Mouse (Mus musculus): Measurements from ENCODE around the gene Tmem45a2. TPM values are rescaled to one million over a fixed set of nuclear protein-coding genes. Genes with fewer than 3 reads are reported as not detected.

Tmem45a2 gene
- total and polyA plus RNA-seq, 3 experiments, result not detected

DNA sequence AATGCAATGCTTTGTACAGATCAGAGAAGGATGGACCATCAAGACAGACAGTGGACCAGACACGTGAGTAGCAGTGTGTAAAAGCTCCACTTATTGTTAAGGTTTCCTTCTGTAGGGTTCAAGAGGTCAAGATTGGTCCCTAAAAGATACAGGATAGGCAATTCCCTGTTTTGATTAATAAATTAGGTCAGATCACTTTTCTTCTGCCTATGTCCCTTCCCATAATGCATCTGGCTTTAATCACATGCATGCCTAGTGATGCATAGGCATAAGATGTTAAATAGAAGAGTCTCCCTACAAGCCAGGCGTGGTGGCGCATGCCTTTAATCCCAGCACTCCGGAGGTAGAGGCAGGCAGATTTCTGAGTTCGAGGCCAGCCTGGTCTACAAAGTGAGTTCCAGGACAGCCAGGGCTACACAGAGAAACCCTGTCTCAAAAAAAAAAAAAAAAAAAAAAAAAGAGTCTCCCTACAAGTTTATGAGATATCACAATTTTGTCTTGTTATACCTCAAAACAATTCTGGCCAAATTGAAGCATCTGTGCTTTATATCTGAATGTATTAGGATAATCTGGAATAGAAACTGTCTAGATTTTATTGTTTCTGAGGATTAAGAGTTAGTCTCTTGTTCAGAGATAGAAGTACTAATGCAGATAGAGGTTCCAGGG lies 28.5 kb upstream of the Tmem45a2 start (continued):
- TF ChIP-seq MYC (IDR thresholded peaks at IDR 0.05; ENCODE audit: low read depth, low read length), result peak; percentile 48; the same call in 1 of the 2 replicates
- no peak for TF ChIP-seq KAT2A (IDR thresholded peaks at IDR 0.05; ENCODE audit: insufficient replicate concordance, low read length)
- no peak for TF ChIP-seq TCF12 (IDR thresholded peaks at IDR 0.05; ENCODE audit: low read depth, low read length)
- TF ChIP-seq POLR2AphosphoS2 (IDR thresholded peaks at IDR 0.05; ENCODE audit: low read depth, low read length), result no peak
- TF ChIP-seq BHLHE40 (IDR thresholded peaks at IDR 0.05; ENCODE audit: low read depth, low read length), result peak; percentile 92
- no peak for TF ChIP-seq JUN (IDR thresholded peaks at IDR 0.05; ENCODE audit: insufficient read depth, low read depth, low read length)
- peak; percentile 98 for TF ChIP-seq TBP (conservative IDR thresholded peaks at IDR 0.05; ENCODE audit: low read depth, low read length)
- no peak for TF ChIP-seq SMC3 (IDR thresholded peaks at IDR 0.05; ENCODE audit: low read depth, low read length)
- TF ChIP-seq RCOR1 (conservative IDR thresholded peaks at IDR 0.05; ENCODE audit: low read depth, low read length), result no peak
- TF ChIP-seq RAD21 (IDR thresholded peaks at IDR 0.05; ENCODE audit: low read depth, low read length), result no peak
- no peak for TF ChIP-seq MXI1 (IDR thresholded peaks at IDR 0.05; ENCODE audit: low read depth, low read length)

DNA sequence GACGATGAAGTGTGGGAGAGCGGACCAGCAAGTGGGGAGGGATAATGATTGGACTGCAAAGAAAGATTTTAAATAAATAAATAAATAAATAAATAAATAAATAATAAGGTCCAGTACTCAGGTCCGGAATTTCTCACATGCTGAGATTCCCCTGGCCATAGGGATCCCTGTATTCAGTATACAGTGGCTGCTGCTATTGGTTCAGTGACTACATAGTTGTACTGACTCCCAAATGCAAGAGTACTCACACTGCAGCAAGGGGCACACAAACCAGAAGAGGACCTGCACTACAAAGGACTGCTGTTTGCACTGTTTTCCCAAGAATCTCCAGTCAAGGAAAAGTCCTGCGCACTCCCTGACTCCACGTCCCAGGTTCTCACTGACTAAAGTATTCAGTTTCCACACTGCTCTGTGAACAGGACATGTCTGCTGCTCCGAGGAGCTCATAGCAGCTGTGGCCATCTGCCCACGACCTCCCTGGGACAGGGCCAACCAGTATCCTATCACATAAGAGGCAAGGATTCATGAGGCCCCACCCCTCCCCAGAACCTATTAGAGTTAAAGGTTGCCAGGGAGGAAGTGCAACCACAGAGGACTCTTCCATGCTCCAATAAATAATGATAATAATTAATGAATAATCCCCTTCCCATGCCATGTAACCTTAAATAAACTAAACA lies 27.4 kb upstream of the Tmem45a2 start:
- H3K36me3 ChIP-seq (replicated peaks in 1 of 2; ENCODE audit: control insufficient read depth in 1 of 2, insufficient read depth in 1 of 2, low read length in 1 of 2), result no peaks in the 10 kb centered on the region
- H3K27ac ChIP-seq (ENCODE audit: insufficient read depth, low read depth), result no peak overlapping the region
- 0 out of 4 replicates have a peak, but pooled peaks cover 0 to 3% of the 10 kb centered on the region in 2 experiments for H3K4me1 ChIP-seq (ENCODE audit: control insufficient read depth in 1 of 2, insufficient read depth in 2 of 2)
- in situ Hi-C loops (cut with MboI; ENCODE audit: low pct_ligation_motif_present, low pct_unique_long_range_greater_than_20kb, low sequenced_read_pairs), result loop anchor here (10.0 kb wide), 1 partner anchor 324 kb away; no protein-coding TSS in a partner anchor
- no peak for TF ChIP-seq ZMIZ1 (IDR thresholded peaks at IDR 0.05; ENCODE audit: low read depth, low read length)
- no peak for TF ChIP-seq SIN3A (IDR thresholded peaks at IDR 0.05; ENCODE audit: low read length)
- no peak for TF ChIP-seq MEF2A (IDR thresholded peaks at IDR 0.05; ENCODE audit: borderline replicate concordance, low read depth, low read length)
- TF ChIP-seq RAD21 (IDR thresholded peaks at IDR 0.05; ENCODE audit: low read depth, low read length), result no peak
- no peak for TF ChIP-seq USF2 (conservative IDR thresholded peaks at IDR 0.05; ENCODE audit: low read depth, low read length)
- TF ChIP-seq MAZ (IDR thresholded peaks at IDR 0.05; ENCODE audit: low read depth, low read length), result no peak
- TF ChIP-seq ZNF384 (IDR thresholded peaks at IDR 0.05; ENCODE audit: low read depth, low read length), result no peak
- dilution Hi-C loops (cut with MboI; ENCODE audit: extremely low pct_ligation_motif_present, extremely low pct_unique_long_range_greater_than_20kb, low sequenced_read_pairs), result no loop called here
- H3K27me3 ChIP-seq (replicated peaks), result no peaks in the 10 kb centered on the region
- H3K4me2 ChIP-seq (ENCODE audit: insufficient read depth, low read depth, poor library complexity, severe bottlenecking), result no peak overlapping the region; the same call in 1 of the 2 replicates
- H3K79me2 ChIP-seq (replicated peaks; ENCODE audit: control insufficient read depth, extremely low read depth, insufficient read depth, poor library complexity, severe bottlenecking), result no peaks in the 10 kb centered on the region
- no peaks in the 10 kb centered on the region for H3K9me3 ChIP-seq (replicated peaks; ENCODE audit: low read length)
- DNase-seq (ENCODE audit: extremely low read depth), result no peak
- H3K4me3 ChIP-seq (replicated peaks in 1 of 3; ENCODE audit: low read depth in 2 of 3, low read length in 2 of 3, poor library complexity in 1 of 3), result no peak overlapping the region
- no peak overlapping the region for H3K9ac ChIP-seq (ENCODE audit: insufficient read depth, low read depth)
